Mouse (Mus musculus) A20 (cell line): ENCODE measurements around the gene Gjc3.

Source experiments
- DNase-seq: peaks from one replicate; pipeline ENCODE4 v3.0.0-alpha.2; 2011; ENCODE audit warnings: low read depth, low spot score

The Gjc3 gene

GRCm38 (mm10) chr5:137914508-137914907, 48.4 kb downstream of the Gjc3 start:
- DNase-seq, result peak; percentile 13

GRCm38 (mm10) chr5:137909564-137910262, 53.2 kb downstream of the Gjc3 start:
- DNase-seq, result no peak
